Mouse (Mus musculus) kidney, embryonic 15.5 days (tissue): ENCODE measurements around the gene Caskin2. TPM values are rescaled to one million over a fixed set of nuclear protein-coding genes. Genes with fewer than 3 reads are reported as not detected.
A peak's percentile ranks its signal among the peaks of the same experiment; 100 is the strongest.

Source experiments
- ATAC-seq: fragments of 200-750 bp; cut with Nextera tagmentation; replicated peaks from 2 replicates; pipeline ENCODE4 v1.8.0; 2017; ENCODE audit warnings: moderate TSS enrichment; ENCODE audit not compliant: low FRiP score
- H3K27ac ChIP-seq: fragments of 300-500 bp; sonication (generic); 2 replicates; pipeline ENCODE4 v1.5.1; 2015; ENCODE audit warnings: mild to moderate bottlenecking, inconsistent platforms
- H3K27me3 ChIP-seq: fragments of 300-500 bp; sonication (generic); 2 replicates; pipeline ENCODE4 v1.6.1; 2015; ENCODE audit warnings: inconsistent platforms
- H3K36me3 ChIP-seq: fragments of 300-500 bp; sonication (generic); 2 replicates; pipeline ENCODE4 v1.6.1; 2015; ENCODE audit warnings: inconsistent platforms
- H3K4me1 ChIP-seq: fragments of 300-500 bp; sonication (generic); 2 replicates; pipeline ENCODE4 v1.6.1; 2015; ENCODE audit warnings: inconsistent platforms
- H3K4me2 ChIP-seq: fragments of 300-500 bp; sonication (generic); 2 replicates; pipeline ENCODE4 v1.6.1; 2015; ENCODE audit warnings: moderate library complexity, mild to moderate bottlenecking, inconsistent platforms
- H3K4me3 ChIP-seq: fragments of 300-500 bp; sonication (generic); replicated peaks from 2 replicates; pipeline ENCODE4 v1.5.1; 2015; ENCODE audit warnings: mild to moderate bottlenecking, inconsistent platforms
- H3K9ac ChIP-seq: fragments of 300-500 bp; sonication (generic); 2 replicates; pipeline ENCODE4 v1.6.1; 2015; ENCODE audit warnings: mild to moderate bottlenecking, inconsistent platforms
- H3K9me3 ChIP-seq: fragments of 300-500 bp; sonication (generic); replicated peaks from 2 replicates; pipeline ENCODE4 v1.6.1; 2016; ENCODE audit warnings: inconsistent platforms
- WGBS: fragments of 180-500 bp; shearing (Covaris S2); methylation state at CpG from one replicate; pipeline ENCODE4 v1.1.7; 2015; ENCODE audit warnings: mixed read lengths; 5-methylcytosine and 5-hydroxymethylcytosine counted together
- polyA plus RNA-seq: library from polyadenylated mRNA; unstranded; fragments of >200 nt; fragmentation: Nextera tagmentation; extraction: Ambion mirVana; gene quantifications from 2 replicates; pipeline ENCODE4 v1.2.1, GENCODE M21; 2015

Caskin2 gene
- polyA plus RNA-seq, 1 experiment from 2014 or later, result 20.9 TPM

DNA sequence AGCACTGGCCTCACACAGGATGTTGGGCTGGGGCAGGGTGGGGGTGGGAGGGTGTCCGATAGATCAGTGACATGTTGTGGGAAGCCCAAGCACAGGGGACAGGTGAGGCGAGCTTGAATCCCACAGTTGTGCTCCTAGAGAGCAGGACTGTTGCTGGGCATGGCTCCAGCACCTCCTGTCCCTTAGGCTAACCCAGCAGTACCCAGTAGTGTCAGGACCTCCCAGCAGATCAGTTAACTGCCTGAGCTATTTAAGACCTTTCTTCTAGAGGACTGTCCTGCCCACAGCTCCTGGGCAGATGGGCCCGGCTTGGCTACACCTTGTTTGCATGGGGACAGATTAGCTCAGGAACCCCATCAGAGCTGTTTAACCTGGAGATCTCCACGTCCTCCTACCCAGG is 15.6 kb upstream of the Caskin2 start:
- 0 out of 2 replicates have a peak, but pooled peaks cover 5% of the 10 kb centered on the region for H3K27me3 ChIP-seq
- H3K4me2 ChIP-seq, result no peak overlapping the region
- H3K27ac ChIP-seq, result no peak overlapping the region; the same call in 1 of the 2 replicates
- no peak overlapping the region for H3K9ac ChIP-seq
- H3K4me3 ChIP-seq, result no peak overlapping the region
- ATAC-seq, result no peak
- peaks cover 77% of the 10 kb centered on the region for H3K4me1 ChIP-seq
- H3K9me3 ChIP-seq, result no peaks in the 10 kb centered on the region
- H3K36me3 ChIP-seq, result no peaks in the 10 kb centered on the region
- WGBS, result 54% methylated on average over 4 of the region's 4 CpGs

DNA sequence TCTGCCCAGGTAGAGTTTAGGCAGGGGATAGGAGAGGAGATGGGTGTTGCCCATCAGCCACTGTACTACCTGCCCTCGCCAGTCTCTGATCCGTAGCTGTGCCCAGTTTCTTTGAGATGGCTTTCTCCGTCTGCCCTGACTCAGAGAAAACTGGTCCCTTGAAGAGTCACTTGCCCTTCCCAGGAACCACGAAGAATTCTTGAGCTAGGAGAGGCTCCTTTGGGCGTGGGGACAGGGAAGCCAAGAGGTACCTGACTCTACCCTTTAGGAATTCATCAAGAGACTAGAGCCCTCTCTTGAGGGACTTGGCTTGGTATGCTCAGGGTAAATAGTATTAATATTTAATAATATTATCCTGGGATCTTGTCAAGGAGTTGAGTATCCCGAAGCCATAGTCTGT is 14.2 kb upstream of the Caskin2 start:
- WGBS, result 92% methylated on average over 6 of the region's 6 CpGs
- H3K4me2 ChIP-seq, result no peak overlapping the region
- H3K4me1 ChIP-seq, result peaks cover 72% of the 10 kb centered on the region
- no peak for ATAC-seq
- H3K9ac ChIP-seq, result no peak overlapping the region
- H3K4me3 ChIP-seq, result no peak overlapping the region
- H3K9me3 ChIP-seq, result no peaks in the 10 kb centered on the region
- H3K27me3 ChIP-seq, result 0 out of 2 replicates have a peak, but pooled peaks cover 5% of the 10 kb centered on the region
- no peak overlapping the region for H3K27ac ChIP-seq
- peaks cover 4% of the 10 kb centered on the region for H3K36me3 ChIP-seq

DNA sequence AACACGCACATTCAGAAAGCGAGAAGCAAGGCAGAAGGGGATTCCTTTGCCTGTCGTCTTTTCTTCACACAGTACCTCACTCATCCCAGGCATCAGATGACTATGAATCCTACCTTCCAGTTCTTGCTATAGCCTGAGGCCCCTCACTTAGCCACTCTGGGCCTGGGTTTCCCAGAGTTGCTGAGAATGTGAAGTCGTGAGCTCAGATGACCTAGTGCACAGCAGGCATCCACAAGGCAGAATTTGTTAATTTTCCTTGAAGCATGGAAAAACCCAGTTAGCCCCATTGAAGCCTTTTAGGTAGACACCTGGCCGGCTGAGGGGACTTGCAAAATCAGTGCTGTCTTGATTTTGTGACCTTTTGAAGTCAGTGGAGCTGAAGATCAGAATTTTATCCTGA is 13.0 kb upstream of the Caskin2 start:
- Histone ChIP-seq H3K36me3 (peaks cover 15% of the 10 kb centered on the region), H3K9ac (no peak overlapping the region), H3K27ac (no peak overlapping the region), H3K4me2 (no peak overlapping the region), H3K4me3 (no peak overlapping the region), H3K9me3 (no peaks in the 10 kb centered on the region), H3K4me1 (peaks cover 61% of the 10 kb centered on the region), H3K27me3 (0 out of 2 replicates have a peak, but pooled peaks cover 5% of the 10 kb centered on the region)
- no peak for ATAC-seq
- WGBS, result 57% methylated on average over 5 of the region's 5 CpGs

DNA sequence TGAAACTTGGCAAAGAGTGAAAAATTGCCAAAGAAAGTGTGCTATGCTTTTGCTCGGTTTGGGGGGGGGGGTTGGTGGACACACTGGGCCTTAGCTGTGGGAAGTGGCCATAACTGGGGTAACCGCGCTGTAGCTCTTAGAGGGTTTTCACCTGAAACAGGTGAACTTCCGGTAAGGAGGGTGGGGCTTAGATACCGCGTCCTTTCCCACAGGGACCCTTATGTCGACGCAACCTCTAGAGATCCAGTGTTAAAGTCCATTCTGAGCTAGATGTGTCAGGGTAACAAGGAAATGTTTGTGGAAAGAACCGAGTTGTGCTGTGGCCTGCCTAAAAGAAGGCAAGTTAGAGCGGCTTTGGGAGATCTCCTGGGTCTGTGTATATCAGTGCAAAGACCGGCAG is 11.4 kb upstream of the Caskin2 start:
- H3K36me3 ChIP-seq, result peaks cover 32% of the 10 kb centered on the region
- H3K27me3 ChIP-seq, result 0 out of 2 replicates have a peak, but pooled peaks cover 5% of the 10 kb centered on the region
- peak overlapping the region; percentile 73; the same call in 1 of the 2 replicates for H3K9ac ChIP-seq
- H3K9me3 ChIP-seq, result no peaks in the 10 kb centered on the region
- 19% methylated on average over 11 of the region's 11 CpGs for WGBS
- peak overlapping the region; percentile 88 for H3K4me3 ChIP-seq
- peak overlapping the region; percentile 85; the same call in 1 of the 2 replicates for H3K27ac ChIP-seq
- no peak for ATAC-seq
- peaks cover 44% of the 10 kb centered on the region for H3K4me1 ChIP-seq
- H3K4me2 ChIP-seq, result peak overlapping the region; percentile 96

DNA sequence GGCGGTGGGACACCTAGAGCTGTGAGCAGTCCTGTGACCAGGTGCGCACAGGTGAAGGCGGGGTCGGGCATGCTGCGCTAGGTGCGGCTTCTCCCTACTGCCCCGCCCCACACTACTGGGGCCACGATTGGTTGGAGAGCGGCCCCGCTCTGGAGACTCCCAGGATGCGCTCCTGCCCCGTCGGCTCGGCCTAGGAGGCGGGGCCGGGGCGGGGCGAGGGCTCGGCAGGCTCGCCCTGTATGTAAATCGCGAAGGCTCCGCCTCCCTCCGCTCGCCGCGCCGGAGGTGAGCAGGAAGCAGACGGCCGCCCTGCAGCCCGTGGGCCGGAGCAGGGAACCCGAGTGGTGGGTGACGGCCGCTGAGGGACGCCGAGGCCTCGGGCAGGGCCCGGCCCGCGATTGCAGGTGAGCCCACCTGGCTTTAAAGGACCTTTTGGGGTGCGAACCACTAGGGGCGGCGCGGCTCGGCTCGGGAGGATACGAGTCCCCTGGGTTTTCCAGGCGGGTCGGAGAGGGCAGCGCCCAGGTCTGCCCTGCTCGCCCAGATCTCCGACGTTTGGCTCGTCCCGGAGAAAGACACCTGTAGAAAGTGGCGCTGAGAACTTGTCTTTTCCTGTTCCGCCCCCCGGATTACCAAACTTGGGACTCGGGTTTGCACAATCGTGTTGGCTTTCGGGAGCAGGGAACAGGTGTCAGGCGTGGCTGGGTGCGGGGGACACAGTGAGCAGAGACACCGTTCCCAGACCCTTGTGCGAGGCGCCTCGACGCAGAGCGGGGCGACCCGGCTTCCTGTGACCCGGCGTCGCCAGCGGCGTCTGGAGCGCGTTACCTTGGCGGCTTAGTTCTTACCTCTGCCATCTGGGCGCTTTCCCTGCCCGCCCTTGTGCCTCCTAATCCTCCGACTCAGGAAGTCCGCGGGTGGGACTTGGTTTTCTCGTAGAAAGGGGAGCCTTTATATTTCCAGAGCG is 10.6 kb upstream of the Caskin2 start, which contains the start of gene Llgl2:
Llgl2 (plus strand) TSS at position 276 of the 967 bp plus-strand sequence.
- H3K4me3 ChIP-seq, result peak within 1 kb of the TSS; percentile 88
- peak; percentile 98 for ATAC-seq
- peaks cover 37% of the 10 kb centered on the region for H3K36me3 ChIP-seq
- under 1% methylated on average over 87 of the region's 87 CpGs for WGBS
- 0 out of 2 replicates have a peak, but pooled peaks cover 5% of the 10 kb centered on the region for H3K27me3 ChIP-seq
- H3K9ac ChIP-seq, result peak within 1 kb of the TSS; percentile 73
- H3K4me1 ChIP-seq, result peaks cover 36% of the 10 kb centered on the region
- H3K9me3 ChIP-seq, result no peaks in the 10 kb centered on the region
- H3K27ac ChIP-seq, result peak within 1 kb of the TSS; percentile 85
- H3K4me2 ChIP-seq, result peak within 1 kb of the TSS; percentile 96

DNA sequence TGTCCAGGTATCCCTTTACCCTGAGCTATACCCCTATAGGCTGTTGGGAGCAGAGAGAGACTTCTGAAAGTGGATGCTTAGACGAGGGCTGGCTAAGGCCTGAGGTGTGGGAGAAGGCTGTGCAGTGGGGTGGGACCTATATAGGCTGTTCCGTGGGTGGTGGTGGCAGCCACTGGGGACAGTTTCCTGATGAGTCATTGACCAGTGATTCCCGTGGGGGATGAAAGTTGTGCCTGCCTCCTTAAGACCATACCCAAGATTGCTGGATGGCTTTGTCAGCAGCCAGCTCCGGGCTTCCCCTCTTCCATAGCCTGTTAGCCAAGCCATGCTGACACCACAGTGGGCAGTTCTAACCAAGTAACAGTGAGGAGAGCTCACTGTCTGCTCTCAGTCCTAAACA is 7.6 kb upstream of the Caskin2 start:
- H3K27me3 ChIP-seq, result 0 out of 2 replicates have a peak, but pooled peaks cover 5% of the 10 kb centered on the region
- 71% methylated on average over 4 of the region's 4 CpGs for WGBS
- ATAC-seq, result no peak
- no peak overlapping the region for H3K4me2 ChIP-seq
- no peak overlapping the region for H3K4me3 ChIP-seq
- H3K27ac ChIP-seq, result 0 out of 2 replicates have a peak overlapping the region, but pooled peaks have one; percentile 73
- H3K9me3 ChIP-seq, result no peaks in the 10 kb centered on the region
- H3K36me3 ChIP-seq, result peaks cover 62% of the 10 kb centered on the region
- H3K4me1 ChIP-seq, result peaks cover 24% of the 10 kb centered on the region
- H3K9ac ChIP-seq, result no peak overlapping the region

DNA sequence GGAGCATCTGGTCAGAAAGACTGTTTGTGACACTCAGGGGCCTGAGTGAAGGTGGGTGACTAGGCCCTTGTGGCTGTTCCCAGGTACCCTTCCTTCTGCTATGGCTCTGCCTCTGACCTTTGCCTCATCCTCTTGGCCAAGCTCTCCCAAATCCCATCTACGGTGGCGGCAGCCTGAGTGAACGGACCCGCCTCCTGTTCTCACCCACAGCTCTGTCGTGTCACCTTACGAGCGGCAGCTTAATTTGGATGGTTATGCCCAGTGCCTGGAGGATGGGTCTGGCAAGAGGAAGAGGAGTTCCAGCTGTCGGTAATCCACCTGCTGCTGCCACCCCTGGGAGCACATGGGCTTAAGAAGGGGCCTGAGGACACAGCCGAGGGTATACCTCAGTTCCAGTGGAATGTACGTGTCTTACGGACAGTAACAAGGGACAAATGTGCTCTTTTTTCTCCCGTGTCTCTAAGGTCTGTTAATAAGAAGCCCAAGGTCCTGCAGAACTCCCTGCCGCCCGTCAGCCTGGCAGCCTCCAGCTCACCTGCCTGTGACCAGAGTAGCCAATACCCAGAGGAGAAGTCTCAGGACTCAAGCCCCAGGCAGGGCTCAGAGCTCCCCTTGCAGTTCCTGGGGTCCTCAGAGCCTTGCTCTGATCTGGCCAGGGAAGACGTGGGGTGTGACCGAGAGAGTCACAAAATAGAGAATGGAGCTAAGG is 6.6 kb upstream of the Caskin2 start:
- 0 out of 2 replicates have a peak, but pooled peaks cover 5% of the 10 kb centered on the region for H3K27me3 ChIP-seq
- H3K4me1 ChIP-seq, result peaks cover 29% of the 10 kb centered on the region
- peaks cover 62% of the 10 kb centered on the region for H3K36me3 ChIP-seq
- no peaks in the 10 kb centered on the region for H3K9me3 ChIP-seq
- no peak overlapping the region for H3K4me2 ChIP-seq
- WGBS, result 71% methylated on average over 16 of the region's 16 CpGs
- H3K9ac ChIP-seq, result no peak overlapping the region
- ATAC-seq, result no peak
- H3K27ac ChIP-seq, result peak overlapping the region; percentile 73
- no peak overlapping the region for H3K4me3 ChIP-seq

DNA sequence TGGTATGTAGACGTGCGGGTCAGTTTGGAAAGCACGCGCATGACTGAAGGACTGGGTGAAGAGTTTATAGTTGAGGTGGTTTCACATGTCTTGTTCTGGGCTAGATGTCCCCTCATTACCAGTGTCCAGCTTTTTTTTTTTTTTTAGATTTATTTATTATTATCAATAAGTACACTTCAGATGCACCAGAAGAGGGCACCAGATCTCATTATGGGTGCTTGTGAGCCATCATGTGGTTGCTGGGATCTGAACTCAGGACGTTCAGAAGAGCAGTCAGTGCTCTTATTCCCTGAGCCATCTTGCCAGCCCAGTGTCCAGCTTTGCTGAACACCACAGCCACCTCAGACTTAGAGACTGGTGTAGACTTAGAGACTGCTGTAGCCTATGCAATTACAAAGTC is 3.9 kb upstream of the Caskin2 start:
- no peak overlapping the region for H3K4me2 ChIP-seq
- WGBS, result 88% methylated on average over 5 of the region's 5 CpGs
- ATAC-seq, result no peak

DNA sequence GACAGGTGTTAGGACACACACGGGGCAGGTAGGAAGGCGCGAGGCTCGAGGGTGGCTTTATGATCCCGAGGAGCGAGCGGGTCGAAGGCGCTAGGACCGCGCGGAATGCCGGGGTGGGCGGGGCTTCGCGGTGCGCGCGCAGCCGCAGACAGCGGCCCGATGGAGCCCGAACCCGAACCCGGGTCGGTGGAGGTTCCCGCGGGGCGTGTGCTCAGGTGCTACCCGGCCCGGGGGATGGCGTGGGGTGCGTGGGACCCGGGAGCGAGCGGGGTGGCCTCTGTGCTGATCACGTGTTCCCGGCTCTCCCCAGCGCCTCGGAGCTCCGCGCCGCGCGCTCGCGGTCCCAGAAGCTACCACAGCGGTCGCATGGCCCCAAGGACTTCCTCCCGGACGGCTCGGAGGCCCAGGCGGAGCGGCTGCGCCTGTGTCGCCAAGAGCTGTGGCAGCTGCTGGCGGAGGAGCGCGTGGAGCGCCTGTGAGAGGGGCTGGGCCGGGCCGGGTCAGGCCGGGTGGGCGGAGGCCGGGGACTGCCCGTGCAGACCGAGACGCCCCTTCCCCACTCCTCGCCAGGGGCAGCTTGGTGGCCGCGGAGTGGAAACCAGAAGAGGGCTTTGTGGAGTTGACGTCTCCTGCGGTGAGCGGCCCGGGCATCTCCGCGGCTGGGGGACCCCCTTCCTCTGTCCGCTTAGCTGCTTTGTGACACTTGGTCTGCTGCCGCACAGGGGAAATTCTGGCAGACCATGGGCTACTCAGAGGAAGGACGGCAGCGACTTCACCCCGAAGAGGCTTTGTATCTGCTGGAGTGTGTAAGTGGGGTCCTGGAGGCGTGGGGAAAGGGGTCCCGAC is 1.4 kb upstream of the Caskin2 start, which contains the start of gene Tsen54:
Tsen54 (plus strand) TSS at position 120 of the 846 bp plus-strand sequence.
- WGBS, result under 1% methylated on average over 84 of the region's 84 CpGs
- Histone ChIP-seq H3K4me1 (peaks cover 47% of the 10 kb centered on the region), H3K27ac (peak within 1 kb of the TSS; percentile 81), H3K9me3 (no peaks in the 10 kb centered on the region), H3K27me3 (no peaks in the 10 kb centered on the region), H3K4me3 (peak within 1 kb of the TSS; percentile 83), H3K4me2 (peak within 1 kb of the TSS; percentile 94), H3K9ac (peak within 1 kb of the TSS; percentile 68), H3K36me3 (peaks cover 44% of the 10 kb centered on the region)
- ATAC-seq, result peak; percentile 57

More for the DNA sequence above, 3.9 kb upstream of the Caskin2 start:
- no peak overlapping the region for H3K4me3 ChIP-seq
- H3K36me3 ChIP-seq, result peaks cover 55% of the 10 kb centered on the region
- no peaks in the 10 kb centered on the region for H3K9me3 ChIP-seq
- H3K27me3 ChIP-seq, result no peaks in the 10 kb centered on the region
- H3K4me1 ChIP-seq, result peaks cover 22% of the 10 kb centered on the region
- H3K9ac ChIP-seq, result no peak overlapping the region
- no peak overlapping the region for H3K27ac ChIP-seq

DNA sequence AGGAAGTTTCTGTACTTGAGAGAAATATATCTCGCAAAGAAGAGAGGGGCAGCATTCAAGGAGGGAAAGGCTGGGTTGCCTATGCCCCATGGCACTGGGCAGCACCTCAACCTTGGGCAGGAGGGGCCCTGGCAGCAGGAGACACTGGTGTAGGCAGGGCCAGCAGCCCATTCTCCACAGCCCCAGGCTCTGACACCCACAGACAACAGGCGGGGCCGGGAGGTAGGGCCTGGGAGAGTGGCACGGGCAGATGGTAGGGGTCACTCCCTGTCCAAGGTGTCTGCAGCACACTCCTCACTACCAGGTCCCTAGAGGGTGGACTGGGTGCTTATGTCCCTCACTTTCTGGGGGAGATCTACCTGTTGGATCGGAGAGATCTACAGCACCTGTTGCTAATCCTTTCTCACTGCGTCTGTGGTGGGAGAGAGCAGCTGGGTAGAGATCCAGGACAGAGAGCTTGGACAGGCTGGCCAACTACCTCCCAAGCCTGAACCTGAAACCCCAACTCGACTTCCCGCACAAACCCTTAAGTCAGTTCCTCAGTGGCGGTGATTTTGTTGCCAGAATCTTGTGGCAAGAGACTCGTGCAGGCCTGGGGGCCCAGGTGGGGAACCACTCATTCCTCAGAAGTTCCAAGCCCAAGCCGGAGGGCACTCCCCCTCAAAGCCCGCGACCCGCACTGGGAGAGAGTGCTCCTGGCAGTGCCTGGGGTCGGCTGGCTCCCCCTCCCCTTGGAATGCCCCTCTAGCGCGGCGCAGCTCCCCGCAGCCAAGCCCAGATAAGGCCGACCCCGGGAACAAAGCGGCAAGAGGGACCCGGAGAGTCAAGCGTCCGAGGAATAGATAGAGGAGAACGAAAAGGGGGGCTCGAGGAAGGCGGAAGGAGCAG is 662 bp downstream of the Caskin2 start:
- Histone ChIP-seq H3K9me3 (no peaks in the 10 kb centered on the region), H3K4me2 (peak overlapping the region; percentile 94), H3K36me3 (peaks cover 30% of the 10 kb centered on the region), H3K27me3 (no peaks in the 10 kb centered on the region), H3K4me3 (peak overlapping the region; percentile 83), H3K9ac (peak overlapping the region; percentile 82), H3K27ac (peak overlapping the region; percentile 83), H3K4me1 (peaks cover 67% of the 10 kb centered on the region)
- peak; percentile 9; the same call in 1 of the 2 replicates for ATAC-seq
- 2% methylated on average over 27 of the region's 28 CpGs for WGBS
